Mouse (Mus musculus): ENCODE data around the gene Olfr1463. TPM values are rescaled to one million over a fixed set of nuclear protein-coding genes. Genes with fewer than 3 reads are reported as not detected.

The Olfr1463 gene
- not detected in 2 replicates for polyA plus RNA-seq (2015; fragmentation: Nextera tagmentation; extraction: Ambion mirVana)

- Histone ChIP-seq H3K4me3 (ENCODE audit: low read depth, low read length) (no peak within 1 kb of the TSS), H3K9ac (ENCODE audit: low read depth, low read length) (no peak within 1 kb of the TSS), H3K27me3 (ENCODE audit: control insufficient read depth, insufficient read depth, low read depth, low read length) (no peaks in the 10 kb centered on the region), H3K36me3 (ENCODE audit: control insufficient read depth, insufficient read depth) (no peaks in the 10 kb centered on the region), H3K9me3 (replicated peaks; ENCODE audit: control insufficient read depth, low read length) (no peaks in the 10 kb centered on the region), H3K4me2 (ENCODE audit: low read depth, low read length) (no peak within 1 kb of the TSS), H3K27ac (ENCODE audit: low read length) (no peak within 1 kb of the TSS), H3K4me1 (ENCODE audit: control insufficient read depth, low read depth, low read length) (no peaks in the 10 kb centered on the region)
- no peak for ATAC-seq (ENCODE audit: low read depth)
Observed at GRCm38 (mm10) chr19:13231028-13231427, at the start of gene Olfr1463. Gene Olfr1463, plus strand, starts transcription at chr19:13231328.

- no peak within 1 kb of the TSS for H3K4me2 ChIP-seq (ENCODE audit: low read depth, low read length)
- no peaks in the 10 kb centered on the region for H3K9me3 ChIP-seq (replicated peaks; ENCODE audit: control insufficient read depth, low read length)
- no peaks in the 10 kb centered on the region for H3K4me1 ChIP-seq (ENCODE audit: control insufficient read depth, low read depth, low read length)
- no peak for ATAC-seq (ENCODE audit: low read depth)
- H3K36me3 ChIP-seq (ENCODE audit: control insufficient read depth, insufficient read depth), result no peaks in the 10 kb centered on the region
- no peak within 1 kb of the TSS for H3K27ac ChIP-seq (ENCODE audit: low read length)
- no peak within 1 kb of the TSS for H3K4me3 ChIP-seq (ENCODE audit: low read depth, low read length)
- H3K9ac ChIP-seq (ENCODE audit: low read depth, low read length), result no peak within 1 kb of the TSS
- WGBS (ENCODE audit: insufficient replicate concordance), result 54% methylated on average over 1 of the region's 1 CpGs
- H3K27me3 ChIP-seq (ENCODE audit: control insufficient read depth, insufficient read depth, low read depth, low read length), result no peaks in the 10 kb centered on the region
Observed at GRCm38 (mm10) chr19:13185434-13185833, 45.7 kb upstream of the Olfr1463 start, which contains the start of gene Olfr1462. Gene Olfr1462, plus strand, starts transcription at chr19:13185734.

- Histone ChIP-seq H3K27me3 (ENCODE audit: control insufficient read depth, insufficient read depth, low read depth, low read length) (no peaks in the 10 kb centered on the region), H3K4me1 (ENCODE audit: control insufficient read depth, low read depth, low read length) (no peaks in the 10 kb centered on the region), H3K9me3 (replicated peaks; ENCODE audit: control insufficient read depth, low read length) (no peaks in the 10 kb centered on the region), H3K4me3 (ENCODE audit: low read depth, low read length) (no peak overlapping the region), H3K9ac (ENCODE audit: low read depth, low read length) (no peak overlapping the region), H3K4me2 (ENCODE audit: low read depth, low read length) (no peak overlapping the region), H3K36me3 (ENCODE audit: control insufficient read depth, insufficient read depth) (no peaks in the 10 kb centered on the region), H3K27ac (ENCODE audit: low read length) (no peak overlapping the region)
- WGBS (ENCODE audit: insufficient replicate concordance), result 69% methylated on average over 11 of the region's 11 CpGs
- no peak for ATAC-seq (ENCODE audit: low read depth)
Observed at GRCm38 (mm10) chr19:13221666-13222065, 9.5 kb upstream of the Olfr1463 start.

Other genes starting within 250 kb of the Olfr1463 start
- gene Olfr1451, start 236.3 kb upstream of the Olfr1463 start, polyA plus RNA-seq (2015; fragmentation: Nextera tagmentation; extraction: Ambion mirVana), result not detected in 2 replicates
- not detected in 2 replicates for gene Olfr1453, start 203.0 kb upstream of the Olfr1463 start, polyA plus RNA-seq (2015; fragmentation: Nextera tagmentation; extraction: Ambion mirVana)
- not detected in 2 replicates for gene Olfr1454, start 170.7 kb upstream of the Olfr1463 start, polyA plus RNA-seq (2015; fragmentation: Nextera tagmentation; extraction: Ambion mirVana)
- gene Olfr1457, start 133.4 kb upstream of the Olfr1463 start, polyA plus RNA-seq (2015; fragmentation: Nextera tagmentation; extraction: Ambion mirVana), result not detected in 2 replicates
- not detected in 2 replicates for gene Olfr1458, start 124.6 kb upstream of the Olfr1463 start, polyA plus RNA-seq (2015; fragmentation: Nextera tagmentation; extraction: Ambion mirVana)
- gene Olfr1459, start 81.8 kb upstream of the Olfr1463 start, polyA plus RNA-seq (2015; fragmentation: Nextera tagmentation; extraction: Ambion mirVana), result not detected in 2 replicates
- not detected in 2 replicates for gene Olfr1461, start 68.3 kb upstream of the Olfr1463 start, polyA plus RNA-seq (2015; fragmentation: Nextera tagmentation; extraction: Ambion mirVana)
- gene Olfr1462, start 45.6 kb upstream of the Olfr1463 start, polyA plus RNA-seq (2015; fragmentation: Nextera tagmentation; extraction: Ambion mirVana), result not detected in 2 replicates
- not detected in 2 replicates for gene Olfr1465, start 84.2 kb downstream of the Olfr1463 start, polyA plus RNA-seq (2015; fragmentation: Nextera tagmentation; extraction: Ambion mirVana)
- not detected in 2 replicates for gene Olfr1466, start 107.5 kb downstream of the Olfr1463 start, polyA plus RNA-seq (2015; fragmentation: Nextera tagmentation; extraction: Ambion mirVana)
- gene Olfr1467, start 130.9 kb downstream of the Olfr1463 start, polyA plus RNA-seq (2015; fragmentation: Nextera tagmentation; extraction: Ambion mirVana), result not detected in 2 replicates
- gene Olfr1469, start 176.5 kb downstream of the Olfr1463 start, polyA plus RNA-seq (2015; fragmentation: Nextera tagmentation; extraction: Ambion mirVana), result not detected in 2 replicates
- not detected in 2 replicates for gene Olfr1471, start 212.1 kb downstream of the Olfr1463 start, polyA plus RNA-seq (2015; fragmentation: Nextera tagmentation; extraction: Ambion mirVana)
- not detected in 2 replicates for gene Olfr1472, start 224.8 kb downstream of the Olfr1463 start, polyA plus RNA-seq (2015; fragmentation: Nextera tagmentation; extraction: Ambion mirVana)
- not detected in 2 replicates for gene Olfr1474, start 238.2 kb downstream of the Olfr1463 start, polyA plus RNA-seq (2015; fragmentation: Nextera tagmentation; extraction: Ambion mirVana)
- not detected in 2 replicates for gene Olfr1475, start 248.9 kb downstream of the Olfr1463 start, polyA plus RNA-seq (2015; fragmentation: Nextera tagmentation; extraction: Ambion mirVana)

Measured in liver, embryonic 16.5 days (tissue).